Mouse (Mus musculus) brain, embryonic 18.5 days (tissue): Measurements from ENCODE around the gene Mdm2.

Experiments
- DNase-seq: peaks from one replicate; pipeline ENCODE4 v3.0.0-alpha.2; 2012; ENCODE audit warnings: low read depth, low spot score

Mdm2 gene

DNA sequence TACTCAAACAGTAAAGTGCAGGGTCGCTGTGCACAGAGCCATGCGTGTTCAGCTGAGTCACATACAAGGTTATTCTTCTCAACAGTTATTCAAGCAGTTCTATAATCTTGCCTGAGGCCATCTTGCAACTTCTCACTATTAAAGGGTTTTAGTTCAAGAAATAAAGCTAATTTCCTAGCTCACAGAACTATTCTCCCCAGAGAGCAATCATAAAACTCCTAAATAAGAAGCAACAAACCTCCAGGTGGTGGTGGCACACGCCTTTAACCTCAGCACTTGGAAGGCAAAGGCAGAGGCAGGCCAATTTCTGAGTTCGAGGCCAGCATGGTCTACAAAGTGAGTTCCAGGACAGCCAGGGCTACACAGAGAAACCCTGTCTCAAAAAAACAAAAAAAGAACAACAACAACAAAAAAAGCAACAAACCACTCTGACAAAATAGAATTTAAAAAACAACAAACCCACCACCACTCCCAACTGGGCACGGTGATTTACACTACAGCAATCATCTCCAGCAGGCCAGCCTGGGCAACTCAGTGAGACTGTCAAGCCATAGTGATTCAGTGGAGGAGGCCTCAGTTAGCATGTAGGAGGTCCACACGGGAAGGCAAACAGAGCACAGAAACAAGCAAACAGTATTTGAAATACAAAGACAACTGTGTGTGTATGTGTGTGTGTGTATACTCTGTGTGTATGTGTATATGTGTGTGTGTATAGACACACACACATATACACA is 13.6 kb downstream of the Mdm2 start:
- DNase-seq: no peak

GRCm38 (mm10) chr10:117696021-117696826 is 14.3 kb downstream of the Mdm2 start:
- DNase-seq: no peak

- DNase-seq: no peak
Measured at GRCm38 (mm10) chr10:117695605-117696004, 15.0 kb downstream of the Mdm2 start.

DNA sequence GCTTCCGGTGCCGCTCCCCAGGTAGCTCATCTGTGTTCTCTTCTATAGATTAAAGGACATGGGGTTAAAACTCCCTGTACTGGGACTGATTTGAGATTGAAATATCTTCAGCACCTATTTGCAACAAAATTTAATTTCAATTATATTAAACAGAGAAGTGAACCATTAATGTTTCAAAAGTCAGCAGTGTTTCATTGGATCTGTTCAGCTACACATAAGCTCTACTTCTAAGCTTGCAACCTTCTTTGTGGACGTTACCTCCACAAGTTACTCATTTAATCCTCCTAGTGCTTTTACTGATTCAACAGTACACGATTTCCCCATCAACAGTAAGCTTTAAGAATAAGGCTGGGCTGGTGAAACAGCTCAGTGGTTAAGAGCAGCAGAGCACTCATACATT is 15.5 kb downstream of the Mdm2 start:
- DNase-seq: no peak

- no peak for DNase-seq
Measured at GRCm38 (mm10) chr10:117694255-117694953, 16.2 kb downstream of the Mdm2 start.

- DNase-seq: no peak
Measured at GRCm38 (mm10) chr10:117692953-117693352, 17.6 kb downstream of the Mdm2 start.

- DNase-seq: no peak
Measured at GRCm38 (mm10) chr10:117692173-117692572, 18.4 kb downstream of the Mdm2 start.

GRCm38 (mm10) chr10:117691389-117691968 is 19.1 kb downstream of the Mdm2 start:
- no peak for DNase-seq

DNA sequence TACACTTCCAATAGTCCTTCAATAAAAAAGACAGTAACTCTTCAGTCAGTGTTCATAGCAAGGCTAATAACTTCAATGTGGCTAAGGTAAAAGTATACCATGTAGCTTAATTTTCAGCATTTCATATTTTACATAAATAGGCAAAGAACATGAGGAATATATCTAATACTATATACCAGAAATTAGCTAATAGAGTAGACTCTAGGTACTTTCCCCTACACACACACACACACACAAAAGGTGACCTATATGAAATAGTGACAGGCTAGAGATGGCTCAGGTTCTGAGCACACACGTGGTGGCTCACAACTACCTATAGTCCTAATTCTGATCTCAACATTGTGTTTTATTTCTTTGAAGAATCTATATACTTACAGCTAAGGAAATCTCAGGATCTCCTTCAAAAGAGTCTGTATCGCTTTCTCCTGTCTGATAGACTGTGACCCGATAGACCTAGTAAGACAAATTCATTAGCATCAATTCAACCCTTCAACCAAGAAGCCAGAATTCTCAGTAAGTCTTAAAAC is 19.7 kb downstream of the Mdm2 start:
- no peak for DNase-seq

DNA sequence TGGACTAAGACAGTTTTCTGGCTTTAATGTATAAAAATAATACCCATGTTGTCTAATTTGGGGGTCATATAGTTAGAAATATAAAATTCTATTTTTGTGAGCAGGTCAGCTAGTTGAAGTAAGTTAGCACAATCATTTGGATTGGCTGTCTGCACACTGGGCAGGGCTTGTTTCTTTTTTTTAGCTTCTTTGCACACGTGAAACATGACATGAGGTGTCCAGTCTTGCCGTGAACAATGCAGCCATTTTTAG is 20.5 kb downstream of the Mdm2 start:
- DNase-seq: no peak

DNA sequence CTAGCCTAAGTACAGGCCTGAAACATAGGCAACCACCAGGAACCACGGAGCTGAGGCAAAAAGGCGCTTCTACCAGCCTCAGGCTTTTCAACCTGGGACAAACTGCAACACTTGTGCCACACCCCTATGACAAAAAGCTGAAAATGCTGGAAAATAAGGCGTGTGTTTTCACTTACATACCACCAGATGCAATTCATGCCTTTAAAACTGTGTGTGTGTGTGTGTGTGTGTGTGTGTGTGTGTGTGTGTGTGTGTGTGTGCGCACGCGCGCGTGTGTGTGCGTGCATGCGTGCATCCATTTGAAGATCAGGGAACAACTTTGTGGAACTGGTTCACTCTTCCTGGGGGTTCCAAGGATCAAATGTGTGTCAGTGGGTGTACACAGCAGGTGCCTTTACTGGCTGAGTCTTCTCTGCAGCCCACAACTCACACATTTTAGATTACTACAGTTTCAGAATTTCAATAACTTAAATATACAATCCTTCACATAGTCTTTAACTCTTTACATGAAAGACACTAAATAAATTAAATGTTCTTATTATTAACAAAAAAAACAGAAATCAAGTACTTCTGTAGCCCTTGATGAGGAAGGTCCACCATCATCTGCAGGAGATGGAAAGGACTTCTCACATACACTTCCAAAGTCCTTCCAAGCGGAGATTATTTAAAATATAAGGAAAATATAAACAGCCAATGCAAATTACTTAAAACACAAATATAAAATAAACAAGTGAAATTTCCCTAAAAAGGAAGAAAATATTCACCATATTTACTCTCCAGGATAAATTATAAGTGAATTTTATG is 21.1 kb downstream of the Mdm2 start:
- DNase-seq: no peak

- no peak for DNase-seq
Measured at GRCm38 (mm10) chr10:117688204-117689151, 22.1 kb downstream of the Mdm2 start.

DNA sequence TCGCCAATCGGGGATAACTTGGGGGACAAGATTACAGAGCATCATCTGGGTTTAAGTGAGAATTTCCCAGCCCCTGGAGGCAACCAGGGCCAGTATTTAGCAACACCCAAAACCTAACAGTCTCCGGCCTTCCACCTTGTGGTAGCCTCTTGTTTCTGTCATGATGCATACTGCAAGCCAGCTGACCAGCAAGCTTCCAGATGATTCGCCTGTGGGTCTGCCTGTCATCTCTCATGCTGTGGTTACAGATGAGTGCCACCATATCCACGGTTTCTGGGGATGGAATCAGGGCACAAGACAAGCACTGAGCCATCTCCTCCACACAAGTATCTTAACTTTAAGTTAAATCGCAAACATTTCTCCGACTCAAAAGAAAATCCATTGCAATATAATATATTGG is 23.0 kb downstream of the Mdm2 start:
- no peak for DNase-seq

- no peak for DNase-seq
Measured at GRCm38 (mm10) chr10:117687018-117687417, 23.5 kb downstream of the Mdm2 start.

- no peak for DNase-seq
Measured at GRCm38 (mm10) chr10:117685849-117686591, 24.5 kb downstream of the Mdm2 start.

DNA sequence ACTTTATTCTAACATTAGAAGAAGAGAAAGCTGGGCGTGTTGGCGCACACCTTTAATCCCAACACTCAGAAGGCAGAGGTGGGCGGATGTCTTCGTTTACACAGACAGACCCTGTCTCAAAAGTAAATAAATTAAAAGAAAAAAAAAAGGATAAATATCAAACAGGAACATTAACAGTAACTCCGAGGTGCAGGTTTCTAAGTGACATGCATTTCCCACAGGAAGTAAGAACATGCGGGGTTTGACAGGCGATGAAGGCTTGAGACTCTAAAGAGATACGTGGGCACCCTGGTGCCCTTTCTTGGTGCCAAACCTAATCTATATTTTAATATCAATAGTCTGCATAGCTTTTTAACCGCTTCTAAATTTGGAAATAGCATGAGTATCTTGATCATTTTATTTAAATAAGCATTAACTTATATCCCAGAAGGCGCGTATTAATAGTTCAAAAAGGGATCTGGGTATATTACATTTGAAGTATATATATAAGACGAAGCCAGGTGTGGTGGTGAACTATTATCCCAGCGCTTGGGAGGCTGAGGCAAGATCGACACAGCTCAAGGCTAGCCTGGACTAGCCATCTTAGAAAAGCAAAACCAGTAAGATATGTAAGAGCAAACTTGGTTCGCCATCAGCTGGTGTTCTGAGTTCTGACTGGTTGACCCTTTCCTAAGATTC is 25.2 kb downstream of the Mdm2 start:
- no peak for DNase-seq

GRCm38 (mm10) chr10:117684298-117685170 is 26.0 kb downstream of the Mdm2 start:
- DNase-seq: no peak

GRCm38 (mm10) chr10:117683734-117684037 is 26.9 kb downstream of the Mdm2 start:
- DNase-seq: no peak
